Mouse (Mus musculus): ENCODE data around the gene Hist1h2be.
"Not testable (repeated sequence)": the region's sequence is repeated elsewhere in the genome, so short reads cannot be mapped to it uniquely, and the experiment has no call there.

Hist1h2be gene

GRCm38 (mm10) chr13:23591886-23592285 is 29.0 kb downstream of the Hist1h2be start:
- DNase-seq (ENCODE audit: low spot score), result not testable (repeated sequence)

DNA sequence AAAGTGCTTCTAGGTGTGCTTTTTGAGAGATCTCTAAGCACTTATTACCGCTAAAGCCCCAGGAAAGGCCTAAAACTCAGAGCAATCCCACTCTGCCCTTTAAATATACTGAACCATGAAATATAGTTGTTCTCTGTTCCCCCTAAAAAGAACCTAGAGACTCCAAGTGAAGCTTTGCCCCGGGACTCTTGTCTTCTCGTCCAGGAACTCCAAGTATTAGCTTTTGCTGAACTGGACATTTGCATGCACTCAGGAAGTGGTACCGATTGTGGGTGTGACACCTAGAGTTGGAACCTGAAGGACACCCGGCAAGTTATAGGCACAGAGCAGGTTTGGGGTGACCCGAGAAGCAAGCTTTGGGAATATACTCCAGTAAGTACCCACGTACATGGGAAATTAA is 29.7 kb downstream of the Hist1h2be start:
- DNase-seq (ENCODE audit: low spot score), result no peak

DNA sequence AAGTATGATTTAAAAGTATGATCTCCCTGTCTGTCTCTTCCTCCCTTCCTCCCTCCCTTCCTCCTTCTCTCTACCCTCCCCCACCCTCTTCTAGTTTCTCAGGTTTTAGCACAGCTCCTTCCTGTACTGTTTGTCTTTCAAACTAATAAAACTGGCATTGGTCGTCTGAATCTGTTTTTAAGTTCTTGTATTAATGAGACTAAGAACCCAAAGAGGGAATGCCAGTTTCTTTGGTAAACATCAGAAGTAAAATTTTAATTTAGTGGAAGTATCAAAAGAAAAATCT is 34.0 kb downstream of the Hist1h2be start:
- no peak for DNase-seq (ENCODE audit: low spot score)

DNA sequence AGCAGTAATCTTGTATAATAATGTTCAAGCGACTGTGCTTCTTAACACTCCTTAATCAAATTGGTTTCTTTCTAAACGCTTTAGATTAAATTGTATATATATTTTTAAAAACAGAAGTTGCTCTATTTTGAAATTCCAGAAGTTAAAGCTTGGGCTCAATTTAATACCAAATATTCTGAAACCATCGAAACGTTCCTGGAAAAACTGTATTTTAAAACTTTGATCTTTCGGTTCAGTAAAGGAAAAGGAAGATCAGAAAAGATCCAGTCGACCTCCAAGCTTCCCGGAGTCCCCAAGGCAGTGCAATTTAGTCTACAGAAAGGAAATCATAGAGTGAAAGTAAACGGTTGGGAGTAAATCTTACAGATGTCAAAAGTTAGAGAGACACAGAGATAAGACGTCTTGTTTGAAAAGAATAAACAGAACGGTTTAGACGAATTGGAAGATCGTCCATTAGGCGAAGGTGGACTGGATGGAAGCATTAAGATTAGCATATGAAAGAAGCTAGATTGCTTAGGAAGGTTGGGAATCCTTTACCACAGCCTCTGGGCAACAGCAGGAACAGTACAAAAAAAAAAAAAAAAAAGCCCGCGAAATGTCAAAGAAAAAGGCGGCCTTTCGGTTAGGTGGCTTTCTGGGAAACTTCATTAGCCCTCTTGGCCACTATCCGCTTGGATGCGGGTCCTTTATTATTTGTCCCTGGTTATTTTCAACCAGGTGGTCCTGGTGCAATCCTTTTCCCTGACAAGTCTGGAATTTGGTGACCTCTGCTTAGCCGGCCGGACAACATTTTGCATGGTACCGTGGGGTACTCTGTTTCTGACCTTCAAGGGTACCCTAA is 34.6 kb downstream of the Hist1h2be start:
- DNase-seq (ENCODE audit: low spot score), result no peak

DNA sequence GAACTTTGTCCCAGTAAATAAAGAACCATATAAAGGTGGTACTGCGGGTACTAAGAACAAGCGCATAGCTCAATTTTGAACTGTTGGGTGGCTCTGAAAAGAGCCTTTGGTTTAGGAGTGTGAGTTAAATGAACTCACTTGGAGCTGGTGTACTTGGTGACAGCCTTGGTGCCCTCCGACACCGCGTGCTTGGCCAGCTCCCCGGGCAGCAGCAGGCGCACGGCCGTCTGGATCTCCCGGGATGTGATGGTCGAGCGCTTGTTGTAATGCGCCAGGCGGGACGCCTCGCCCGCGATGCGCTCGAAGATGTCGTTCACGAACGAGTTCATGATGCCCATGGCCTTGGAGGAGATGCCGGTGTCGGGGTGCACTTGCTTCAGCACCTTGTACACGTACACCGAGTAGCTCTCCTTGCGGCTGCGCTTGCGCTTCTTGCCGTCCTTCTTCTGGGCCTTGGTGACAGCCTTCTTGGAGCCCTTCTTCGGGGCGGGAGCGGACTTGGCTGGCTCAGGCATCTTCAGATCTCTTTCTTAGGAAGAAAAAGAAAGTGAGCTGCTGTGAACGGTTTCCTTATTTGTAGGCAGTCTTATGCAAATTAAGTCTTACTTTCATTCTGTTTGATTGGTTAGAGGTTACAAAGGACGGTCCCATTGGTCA is 35.4 kb downstream of the Hist1h2be start:
- DNase-seq (ENCODE audit: low spot score), result peak; percentile 55

DNA sequence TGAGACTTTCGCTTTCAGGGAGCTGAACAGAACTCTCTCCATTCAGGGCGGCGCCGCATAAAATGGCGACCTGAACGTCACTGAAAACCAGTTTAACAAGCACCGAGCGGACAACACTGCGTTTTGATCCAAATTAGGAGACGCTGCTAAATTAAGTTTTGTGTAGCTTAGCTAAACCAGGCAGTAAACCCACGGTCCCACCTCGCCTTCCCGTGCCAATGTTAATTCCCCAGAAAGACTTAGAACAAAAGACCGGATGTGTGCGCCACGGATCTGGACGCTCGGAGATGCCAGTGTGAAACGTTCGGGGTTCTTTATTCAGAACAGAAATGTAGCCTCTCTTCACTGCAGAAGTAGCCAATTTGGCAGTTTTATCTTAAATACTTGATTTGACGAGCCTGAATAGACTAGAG is 35.9 kb downstream of the Hist1h2be start:
- DNase-seq (ENCODE audit: low spot score), result no peak

- no peak for DNase-seq (ENCODE audit: low spot score)
Measured at GRCm38 (mm10) chr13:23584331-23584730, 36.6 kb downstream of the Hist1h2be start.

DNA sequence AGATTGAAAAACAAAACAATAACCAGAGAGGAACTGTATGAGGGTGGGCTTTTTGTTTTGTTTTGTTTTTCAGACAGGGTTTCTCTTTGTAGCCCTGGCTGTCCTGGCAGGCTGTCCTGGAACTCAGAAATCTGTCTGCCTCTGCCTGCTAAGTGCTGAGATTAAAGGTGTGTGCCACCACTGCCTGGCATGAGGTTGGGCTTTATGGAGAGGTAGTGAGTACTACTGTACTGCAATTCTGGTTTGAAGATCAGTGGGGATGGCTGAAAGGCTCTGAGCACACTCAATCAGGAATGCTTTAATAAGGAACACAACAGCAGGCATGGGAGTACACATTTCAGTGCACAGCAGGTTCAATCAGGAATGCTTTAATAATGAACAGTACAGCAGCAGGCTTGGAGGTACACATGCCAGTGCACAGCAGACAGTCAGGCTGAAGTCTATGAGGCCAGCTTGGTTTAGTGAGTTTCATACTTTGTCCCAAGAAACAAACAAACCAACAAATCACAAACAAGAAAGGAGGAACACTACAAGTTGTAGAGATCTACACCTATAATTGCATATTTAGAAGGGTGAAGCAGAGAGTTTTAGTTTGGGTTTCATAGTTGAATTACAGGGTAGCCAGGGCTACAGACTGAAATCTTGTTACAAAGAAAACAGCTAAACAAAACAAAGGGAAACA is 37.4 kb downstream of the Hist1h2be start:
- no peak for DNase-seq (ENCODE audit: low spot score)

GRCm38 (mm10) chr13:23582219-23583056 is 38.5 kb downstream of the Hist1h2be start:
- DNase-seq (ENCODE audit: low spot score), result no peak

DNA sequence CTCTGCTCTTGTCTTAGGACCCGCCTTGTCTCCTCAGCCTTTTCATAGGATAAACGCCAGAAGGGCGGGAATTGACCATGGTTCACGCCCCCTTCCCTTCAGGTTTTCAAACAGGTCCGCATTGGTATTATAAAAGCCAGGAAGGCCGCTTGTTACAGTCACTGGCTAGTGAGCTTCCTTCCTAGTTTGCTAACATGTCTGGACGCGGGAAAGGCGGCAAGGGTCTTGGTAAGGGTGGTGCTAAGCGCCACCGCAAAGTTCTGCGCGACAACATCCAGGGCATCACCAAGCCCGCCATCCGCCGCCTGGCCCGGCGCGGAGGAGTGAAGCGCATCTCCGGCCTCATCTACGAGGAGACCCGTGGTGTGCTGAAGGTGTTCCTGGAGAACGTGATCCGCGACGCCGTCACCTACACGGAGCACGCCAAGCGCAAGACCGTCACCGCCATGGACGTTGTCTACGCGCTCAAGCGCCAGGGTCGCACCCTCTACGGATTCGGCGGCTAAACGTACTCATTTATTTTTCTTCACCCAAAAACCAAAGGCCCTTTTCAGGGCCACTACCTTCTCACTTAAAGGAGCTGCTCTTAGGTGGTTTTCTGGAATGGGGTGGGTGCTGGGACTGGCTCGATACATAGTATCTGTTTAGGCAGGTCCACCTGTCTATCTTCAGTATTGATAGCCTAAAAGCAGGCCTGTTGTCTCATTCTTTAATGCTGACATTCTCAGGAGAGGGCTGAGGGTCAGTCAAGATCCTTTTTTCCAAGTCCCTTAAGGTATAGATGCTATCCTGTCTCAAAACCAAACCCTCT is 39.3 kb downstream of the Hist1h2be start, which contains the start of gene Hist1h4d:
Hist1h4d (plus strand) TSS at position 191 of the 811 bp plus-strand sequence.
- peak; percentile 97 for DNase-seq (ENCODE audit: low spot score)

GRCm38 (mm10) chr13:23577835-23578234 is 43.1 kb downstream of the Hist1h2be start:
- DNase-seq (ENCODE audit: low spot score), result no peak

DNA sequence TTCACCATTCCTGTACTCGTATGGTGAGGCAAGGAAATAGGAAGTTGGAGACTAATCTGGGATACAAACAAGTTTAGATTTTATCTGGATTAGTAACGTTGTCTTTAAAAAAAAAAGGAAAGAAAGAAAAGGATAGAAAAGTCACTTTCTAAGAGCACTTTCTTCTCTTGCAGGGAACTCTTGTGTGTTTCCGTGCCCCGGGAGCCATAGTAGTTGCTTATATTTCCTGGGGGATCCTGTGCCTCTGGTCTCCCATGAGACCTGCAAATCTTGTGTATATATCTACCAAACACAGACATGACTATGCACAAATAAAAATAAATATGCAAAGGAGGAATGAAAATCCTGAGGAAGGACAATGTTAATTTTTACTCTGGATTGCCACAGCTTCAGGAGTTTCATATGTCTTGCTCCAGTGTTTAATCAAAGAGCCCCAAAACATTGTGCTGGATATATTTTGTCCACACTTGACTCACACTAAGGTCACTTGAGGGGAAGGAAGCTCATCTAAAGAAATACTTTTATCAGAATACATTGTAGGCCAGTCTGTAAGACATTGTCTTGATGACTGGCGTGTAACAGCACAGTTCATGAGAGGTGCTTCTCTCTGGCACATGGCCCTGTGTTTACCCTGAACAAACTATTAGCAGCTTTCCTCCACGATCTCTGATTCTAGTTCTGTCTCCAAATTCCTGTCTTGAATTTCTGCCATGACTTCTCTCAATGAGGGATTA is 43.9 kb downstream of the Hist1h2be start:
- no peak for DNase-seq (ENCODE audit: low spot score)

- no peak for DNase-seq (ENCODE audit: low spot score)
Measured at GRCm38 (mm10) chr13:23576351-23576881, 44.5 kb downstream of the Hist1h2be start.

GRCm38 (mm10) chr13:23575864-23576313 is 45.0 kb downstream of the Hist1h2be start:
- not testable (repeated sequence) for DNase-seq (ENCODE audit: low spot score)

GRCm38 (mm10) chr13:23575271-23575851 is 45.6 kb downstream of the Hist1h2be start, which contains the start of gene Hist1h3d:
Gene Hist1h3d, plus strand, starts transcription at chr13:23575763.
- no peak for DNase-seq (ENCODE audit: low spot score)

- DNase-seq (ENCODE audit: low spot score), result not testable (repeated sequence)
Measured at GRCm38 (mm10) chr13:23574546-23575170, 46.3 kb downstream of the Hist1h2be start.

DNA sequence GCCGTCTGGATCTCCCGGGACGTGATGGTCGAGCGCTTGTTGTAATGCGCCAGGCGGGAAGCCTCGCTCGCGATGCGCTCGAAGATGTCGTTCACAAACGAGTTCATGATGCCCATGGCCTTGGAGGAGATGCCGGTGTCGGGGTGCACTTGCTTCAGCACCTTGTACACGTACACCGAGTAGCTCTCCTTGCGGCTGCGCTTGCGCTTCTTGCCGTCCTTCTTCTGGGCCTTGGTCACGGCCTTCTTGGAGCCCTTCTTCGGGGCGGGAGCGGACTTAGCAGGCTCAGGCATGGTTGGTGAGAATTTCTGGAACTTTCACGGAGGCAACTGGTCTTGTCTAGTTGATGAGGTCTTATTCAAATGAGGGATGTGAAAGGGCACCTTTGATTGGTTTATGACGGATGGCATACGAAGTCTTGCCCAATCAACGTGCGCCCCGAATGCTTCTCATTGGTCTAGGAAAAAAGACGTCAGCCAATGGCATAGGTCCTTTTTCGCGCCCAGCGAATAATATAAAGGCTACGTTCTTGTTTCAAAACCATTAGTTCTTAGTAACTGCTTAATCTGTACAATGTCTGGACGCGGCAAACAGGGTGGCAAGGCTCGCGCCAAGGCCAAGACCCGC is 46.9 kb downstream of the Hist1h2be start, which contains the start of the genes Hist1h2bf and Hist1h2ad:
Hist1h2bf (minus strand) TSS at position 299 of the 627 bp plus-strand sequence.
Hist1h2ad (plus strand) TSS at position 484 of the 627 bp plus-strand sequence.
- peak; percentile 64 for DNase-seq (ENCODE audit: low spot score)
